Mouse (Mus musculus) 416B (cell line): ENCODE measurements at regions not wholly inside any gene's neighbourhood (a gene's known extent, or its start where the extent isn't known, plus 50 kb on each side); places are given as distances from the start of the nearest gene placed in this dataset.

Experiments used
- DNase-seq: peaks from one replicate; pipeline ENCODE4 v3.0.0; 2011; ENCODE audit warnings: low read depth

DNA sequence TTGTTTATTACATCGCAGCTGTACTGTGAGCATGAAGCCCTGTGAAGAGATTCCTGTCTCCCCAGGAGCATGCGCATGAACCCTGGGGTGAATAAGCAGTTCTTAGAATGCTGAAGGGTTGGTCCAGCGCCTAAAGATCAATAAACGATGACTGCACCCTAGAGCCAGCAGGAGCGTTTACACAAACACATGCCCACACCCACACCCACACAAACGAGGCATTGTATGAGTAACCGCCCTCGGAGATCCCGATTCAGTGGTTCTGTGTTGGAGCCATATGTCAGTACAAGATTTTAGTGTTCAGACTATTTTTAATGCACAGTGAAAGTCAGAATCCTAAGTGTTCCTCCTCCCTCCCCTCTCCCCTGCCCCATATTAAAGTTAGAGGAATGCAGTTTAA, 57.3 kb downstream of the Edn1 start:
- no peak for DNase-seq

- peak; percentile 17 for DNase-seq
These were observed 66.6 kb downstream of the Edn1 start for GRCm38 (mm10) chr13:42367655-42368554.

GRCm38 (mm10) chr13:42369826-42370225, 68.5 kb downstream of the Edn1 start:
- no peak for DNase-seq

GRCm38 (mm10) chr13:42372201-42372600, 70.9 kb downstream of the Edn1 start:
- no peak for DNase-seq

GRCm38 (mm10) chr13:42374181-42374596, 72.9 kb downstream of the Edn1 start:
- DNase-seq, result peak; percentile 13

- no peak for DNase-seq
These were observed 78.4 kb downstream of the Edn1 start for GRCm38 (mm10) chr13:42379675-42380074.

- no peak for DNase-seq
These were observed 81.8 kb downstream of the Edn1 start for GRCm38 (mm10) chr13:42383099-42383498.

GRCm38 (mm10) chr13:42390389-42390788, 89.1 kb downstream of the Edn1 start:
- DNase-seq, result no peak

- no peak for DNase-seq
These were observed 90.2 kb downstream of the Edn1 start for GRCm38 (mm10) chr13:42391330-42392005.

DNA sequence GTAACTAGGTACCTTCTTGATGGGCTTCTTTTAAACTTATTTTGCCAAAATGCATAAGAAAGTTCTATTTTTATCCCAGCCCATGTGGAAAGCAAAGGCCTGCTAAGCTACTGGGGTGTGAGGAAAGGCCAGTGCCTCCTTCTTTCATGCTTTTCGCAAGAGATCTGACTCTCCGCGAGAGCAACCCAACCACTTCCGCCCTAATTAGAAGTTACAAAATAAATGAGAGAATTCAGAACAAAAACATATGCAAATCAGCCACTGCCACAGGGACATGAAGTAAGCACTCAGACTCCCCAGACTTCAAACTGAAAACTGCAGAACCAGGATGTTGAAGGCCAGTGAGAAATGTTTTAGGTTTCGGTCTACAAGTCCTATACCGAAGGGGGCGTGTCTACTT, 91.4 kb downstream of the Edn1 start:
- peak; percentile 26 for DNase-seq

DNA sequence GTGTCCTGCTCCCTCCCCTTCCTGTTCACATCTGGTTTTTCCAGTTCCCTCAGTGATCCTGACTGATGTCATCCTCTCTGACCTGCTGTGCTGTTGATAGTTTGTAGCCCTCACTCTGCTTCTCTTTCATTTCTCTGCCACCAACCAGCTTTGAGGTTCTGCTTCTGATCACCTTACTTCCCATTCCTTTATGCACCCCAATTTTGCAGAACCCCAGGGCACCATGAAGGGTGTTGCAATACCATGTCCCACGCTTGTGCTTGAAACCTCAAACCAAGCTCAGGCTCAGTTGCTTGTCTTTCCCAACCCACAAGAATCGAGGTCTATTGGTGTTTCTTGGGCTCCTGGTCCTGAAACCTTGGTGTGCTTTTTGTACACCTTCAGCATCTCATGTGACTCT, 93.3 kb downstream of the Edn1 start:
- no peak for DNase-seq

- DNase-seq, result no peak
These were observed 100.2 kb downstream of the Edn1 start for GRCm38 (mm10) chr13:42401513-42401912.

DNA sequence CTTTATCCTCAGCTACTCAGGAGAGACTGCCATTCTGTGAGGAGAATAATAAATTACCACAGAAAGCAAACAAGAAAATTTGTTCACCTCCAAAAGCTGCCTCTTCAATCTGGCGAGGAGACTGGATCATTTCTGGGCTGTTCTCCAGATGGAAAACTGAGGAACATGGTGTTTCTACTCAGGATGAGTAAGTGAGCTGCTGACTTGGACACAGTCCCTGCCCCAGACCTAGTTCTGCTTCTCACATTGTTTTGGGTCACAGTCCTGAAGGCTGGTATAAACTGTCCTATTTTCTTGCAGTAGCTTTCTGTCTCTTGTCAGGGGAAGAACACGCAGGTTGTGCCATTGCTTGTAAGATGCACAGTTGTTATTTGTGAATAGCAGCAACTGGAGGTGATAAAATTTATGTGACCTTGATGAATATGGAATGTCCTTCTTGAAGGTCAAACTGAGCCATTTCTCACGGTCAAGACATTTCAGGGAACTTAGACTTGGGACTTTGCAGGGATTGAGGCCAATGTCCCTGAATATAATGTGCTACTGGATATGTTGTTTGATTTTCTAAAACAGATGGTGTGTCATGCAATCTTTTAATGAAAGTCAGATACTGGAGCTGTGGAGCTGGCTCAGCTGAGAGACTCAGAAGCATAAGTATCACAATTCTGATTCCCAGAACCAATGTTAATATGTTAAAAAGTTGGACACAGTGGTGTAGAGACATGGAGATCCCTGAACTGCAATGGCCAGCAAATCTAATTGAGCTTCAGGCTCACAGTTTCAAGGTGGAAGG, 102.2 kb downstream of the Edn1 start:
- no peak for DNase-seq

GRCm38 (mm10) chr13:42412652-42413282, 111.5 kb downstream of the Edn1 start:
- DNase-seq, result no peak

DNA sequence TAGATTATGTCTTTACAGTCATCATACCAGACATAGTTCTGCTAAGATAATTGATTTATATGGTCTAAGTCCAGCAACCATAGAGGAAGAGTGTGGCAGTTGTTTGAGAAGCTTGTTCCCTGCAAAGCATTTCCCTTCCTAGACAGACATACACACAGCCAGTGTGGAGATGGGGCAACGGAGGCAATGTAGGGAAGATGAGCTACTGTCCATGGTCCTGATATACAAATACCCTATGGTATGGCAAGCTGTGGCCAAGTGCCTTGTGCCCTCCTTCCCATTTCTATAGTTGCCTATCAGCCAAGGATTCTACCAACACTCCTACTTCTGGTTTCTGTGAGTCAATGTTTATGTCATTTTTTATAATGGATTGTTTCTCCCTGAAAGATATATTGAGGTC, 145.6 kb downstream of the Edn1 start:
- peak; percentile 1 for DNase-seq

GRCm38 (mm10) chr13:42453665-42454064, 152.4 kb downstream of the Edn1 start:
- no peak for DNase-seq

DNA sequence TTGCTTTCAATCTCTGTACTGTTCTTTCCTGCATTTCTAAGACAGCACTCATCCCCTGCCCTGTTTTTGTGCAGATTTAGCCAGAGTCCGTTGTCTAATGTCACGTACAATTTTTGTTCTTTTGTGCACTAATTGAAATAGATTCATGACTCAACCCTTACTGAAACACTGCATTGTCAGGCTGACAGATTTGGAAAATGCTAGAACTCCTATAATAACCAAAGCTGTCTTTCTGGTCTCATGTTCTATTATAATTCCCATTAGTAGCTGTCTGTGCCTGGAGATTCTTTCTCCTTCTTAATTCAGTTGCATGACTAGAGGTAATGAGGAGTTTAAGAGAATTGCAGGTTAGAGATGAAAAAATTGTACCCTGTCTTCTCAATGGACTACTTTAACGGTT, 158.6 kb downstream of the Edn1 start:
- no peak for DNase-seq

GRCm38 (mm10) chr13:42478825-42479224, 177.5 kb downstream of the Edn1 start:
- no peak for DNase-seq

- no peak for DNase-seq
These were observed 189.3 kb upstream of the Phactr1 start for GRCm38 (mm10) chr13:42490956-42491680.

DNA sequence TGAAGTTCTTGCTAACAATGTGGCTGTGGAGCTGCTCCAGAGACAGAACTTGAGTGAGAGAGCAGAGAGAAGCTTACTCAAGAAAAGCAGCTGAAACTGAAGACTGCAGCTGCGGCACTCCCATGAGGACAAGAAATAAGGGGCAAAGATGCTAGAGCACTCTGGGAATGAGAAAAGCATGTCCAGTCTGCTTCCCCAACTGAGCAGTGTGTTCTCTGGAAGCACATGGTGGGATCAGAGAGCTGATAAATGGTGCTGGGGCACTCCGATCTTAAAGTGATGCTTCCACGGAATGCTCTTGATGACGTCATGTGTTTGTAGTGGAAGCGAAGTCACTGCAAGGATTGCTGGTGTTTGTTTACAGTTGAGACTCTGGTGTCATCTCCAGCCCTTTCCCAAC, 186.1 kb upstream of the Phactr1 start:
- DNase-seq, result no peak

DNA sequence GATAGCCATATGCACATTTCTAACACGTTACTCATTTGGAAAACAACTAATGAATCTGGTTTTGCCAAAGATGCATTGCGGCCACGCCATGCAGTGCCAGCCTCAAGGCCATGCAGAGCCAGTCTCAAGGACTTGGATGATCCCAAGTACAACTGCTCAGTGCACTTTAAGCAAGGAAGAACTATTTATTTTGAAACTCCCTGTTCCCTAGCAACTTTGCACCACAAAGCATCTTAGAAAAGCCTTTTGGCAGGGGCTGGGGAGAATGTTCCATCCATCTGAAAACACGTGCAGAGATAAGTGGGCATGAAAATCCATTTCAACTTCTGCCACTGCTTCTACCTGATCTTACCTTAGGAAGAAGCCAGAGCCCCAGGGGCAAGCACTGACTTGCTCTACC, 182.1 kb upstream of the Phactr1 start:
- no peak for DNase-seq
